Mouse (Mus musculus) small intestine, adult 2 months (tissue): ENCODE results near the gene Lin52.
"Not testable (repeated sequence)": the region's sequence is repeated elsewhere in the genome, so short reads cannot be mapped to it uniquely, and the experiment has no call there.

Experiments
- CTCF ChIP-seq: fragments of 200-500 bp; IDR thresholded peaks from 2 replicates; pipeline ENCODE4 v1.5.1; 2012; ENCODE audit warnings: low read depth, mild to moderate bottlenecking, control low read depth, inconsistent platforms, low read length, moderate library complexity, mixed read lengths; ENCODE audit not compliant: insufficient replicate concordance, insufficient read length; ENCODE audit errors: extremely low read depth
- POLR2A ChIP-seq: fragments of 200-500 bp; IDR thresholded peaks from 2 replicates; pipeline ENCODE4 v1.6.1; 2012; ENCODE audit warnings: low read depth, mild to moderate bottlenecking, control low read depth, inconsistent platforms, low read length, moderate library complexity

DNA sequence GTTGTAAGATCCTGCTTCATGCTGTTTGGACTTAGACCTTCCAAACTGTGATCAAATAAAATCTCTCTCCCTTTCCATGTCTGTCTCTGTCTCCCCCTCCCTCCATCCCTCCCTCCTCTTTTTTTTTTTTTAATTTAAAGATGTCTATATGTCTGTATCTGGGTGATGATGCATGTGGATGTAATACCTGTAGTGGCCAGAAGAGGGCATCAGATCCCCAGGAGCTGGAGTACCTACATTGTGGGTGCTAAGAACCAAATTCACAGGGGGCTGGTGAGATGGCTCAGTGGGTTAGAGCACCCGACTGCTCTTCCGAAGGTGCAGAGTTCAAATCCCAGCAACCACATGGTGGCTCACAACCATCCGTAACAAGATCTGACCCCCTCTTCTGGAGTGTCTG, 88.3 kb downstream of the Lin52 start:
- TF ChIP-seq CTCF: peak; percentile 7; the same call in 1 of the 2 replicates
- TF ChIP-seq POLR2A: not testable (repeated sequence)
